Mouse (Mus musculus) G1E (cell line): Measurements from ENCODE around the gene Ppm1h. TPM values are rescaled to one million over a fixed set of nuclear protein-coding genes. Genes with fewer than 3 reads are reported as not detected.

Experiments used
- ATAC-seq: 2 replicates; pipeline ENCODE4 v1.8.0; 2016; ENCODE audit warnings: mild to moderate bottlenecking; ENCODE audit not compliant: insufficient number of reproducible peaks, poor library complexity, low FRiP score, severe bottlenecking; ENCODE audit errors: extremely low read depth
- DNase-seq: peaks from one replicate; pipeline ENCODE4 v3.0.0; 2012; ENCODE audit warnings: low spot score
- H3K27me3 ChIP-seq: 2 replicates; pipeline ENCODE4 v1.6.1; 2012; ENCODE audit warnings: mild to moderate bottlenecking, low read length, inconsistent platforms; ENCODE audit not compliant: insufficient read depth
- H3K36me3 ChIP-seq: replicated peaks from 2 replicates; pipeline ENCODE3; 2012; ENCODE audit warnings: mild to moderate bottlenecking, inconsistent platforms
- H3K4me1 ChIP-seq: 2 replicates; pipeline ENCODE4 v1.6.1; 2012; ENCODE audit warnings: low read depth, low read length, inconsistent platforms, mixed read lengths; ENCODE audit not compliant: insufficient read depth
- H3K4me3 ChIP-seq: 2 replicates; pipeline ENCODE4 v1.5.1; 2012; ENCODE audit warnings: low read depth, mild to moderate bottlenecking, inconsistent platforms, low read length, moderate library complexity, mixed read lengths
- H3K9me3 ChIP-seq: replicated peaks from 2 replicates; pipeline ENCODE4 v1.6.1; 2012; ENCODE audit warnings: inconsistent platforms
- CTCF ChIP-seq: IDR thresholded peaks from 2 replicates; pipeline ENCODE4 v1.5.1; 2012; ENCODE audit warnings: low read depth, low read length, inconsistent platforms, mixed read lengths
- GATA1 ChIP-seq: IDR thresholded peaks from 2 replicates; pipeline ENCODE4 v1.6.1; 2012; ENCODE audit warnings: borderline replicate concordance, low read length, inconsistent platforms, mixed read lengths
- GATA2 ChIP-seq: IDR thresholded peaks from 2 replicates; pipeline ENCODE4 v1.6.1; 2012; ENCODE audit warnings: low read depth, low read length, inconsistent platforms, borderline replicate concordance
- POLR2AphosphoS5 ChIP-seq: IDR thresholded peaks from 2 replicates; pipeline ENCODE4 v1.6.1; 2012; ENCODE audit warnings: low read depth, low read length, inconsistent platforms; ENCODE audit not compliant: insufficient replicate concordance
- TAL1 ChIP-seq: conservative IDR thresholded peaks from 2 replicates; pipeline ENCODE4 v1.6.1; 2012; ENCODE audit warnings: low read depth, low read length, inconsistent platforms, mixed read lengths
- polyA plus RNA-seq: library from polyadenylated mRNA; stranded (reverse); fragments of >175 nt; gene quantifications from 2 replicates; pipeline ENCODE4 v1.2.3, GENCODE M21; 2012
- total RNA-seq, 2 experiments: library from RNA; stranded (forward) in 1 of 2; stranded (reverse) in 1 of 2; fragments of 200-1000 nt in 1 of 2; fragments of >200 nt in 1 of 2; fragmentation: Nextera tagmentation in 1 of 2; gene quantifications; 2 replicates each; pipeline ENCODE4 v1.2.3; 2014 to 2017

The Ppm1h gene
- total and polyA plus RNA-seq, 3 experiments = 0.27 TPM; not detected in 2

- TF ChIP-seq GATA1 (no peak), CTCF (no peak), POLR2AphosphoS5 (no peak), GATA2 (no peak)
Observed at GRCm38 (mm10) chr10:122851267-122852160, 173.0 kb downstream of the Ppm1h start.

DNA sequence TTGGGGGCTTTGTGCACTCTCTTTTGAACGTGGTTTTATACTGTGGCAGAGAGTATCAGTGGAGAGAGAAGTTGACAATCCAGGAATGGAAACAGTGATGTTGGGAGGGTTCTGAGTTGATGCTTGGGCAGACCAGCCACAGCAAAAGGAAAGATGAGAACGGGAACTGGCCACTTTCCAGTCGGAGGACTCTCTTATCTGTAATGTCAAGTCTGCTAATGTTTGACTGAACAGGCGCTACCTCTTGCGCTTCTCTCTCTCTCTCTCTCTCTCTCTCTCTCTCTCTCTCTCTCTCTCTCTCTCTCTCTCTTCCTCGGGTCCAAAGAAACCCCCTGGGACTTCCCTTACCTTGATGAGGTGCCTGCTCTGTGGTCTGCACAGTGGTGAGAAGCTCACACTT is 176.0 kb downstream of the Ppm1h start:
- TF ChIP-seq POLR2AphosphoS5 (no peak), TAL1 (no peak), GATA2 (no peak), GATA1 (no peak), CTCF (no peak)
- no peak for DNase-seq
- H3K27me3 ChIP-seq = no peaks in the 10 kb centered on the region
- peaks cover 51% of the 10 kb centered on the region for H3K9me3 ChIP-seq
- no peak overlapping the region for H3K4me3 ChIP-seq
- no peaks in the 10 kb centered on the region for H3K4me1 ChIP-seq
- ATAC-seq = no peak
- H3K36me3 ChIP-seq = no peaks in the 10 kb centered on the region

More at GRCm38 (mm10) chr10:122851267-122852160, 173.0 kb downstream of the Ppm1h start:
- peaks cover 54% of the 10 kb centered on the region for H3K9me3 ChIP-seq
- no peak for ATAC-seq
- H3K36me3 ChIP-seq = no peaks in the 10 kb centered on the region
- no peak overlapping the region for H3K4me3 ChIP-seq
- DNase-seq = no peak
- no peaks in the 10 kb centered on the region for H3K27me3 ChIP-seq
- no peaks in the 10 kb centered on the region for H3K4me1 ChIP-seq

DNA sequence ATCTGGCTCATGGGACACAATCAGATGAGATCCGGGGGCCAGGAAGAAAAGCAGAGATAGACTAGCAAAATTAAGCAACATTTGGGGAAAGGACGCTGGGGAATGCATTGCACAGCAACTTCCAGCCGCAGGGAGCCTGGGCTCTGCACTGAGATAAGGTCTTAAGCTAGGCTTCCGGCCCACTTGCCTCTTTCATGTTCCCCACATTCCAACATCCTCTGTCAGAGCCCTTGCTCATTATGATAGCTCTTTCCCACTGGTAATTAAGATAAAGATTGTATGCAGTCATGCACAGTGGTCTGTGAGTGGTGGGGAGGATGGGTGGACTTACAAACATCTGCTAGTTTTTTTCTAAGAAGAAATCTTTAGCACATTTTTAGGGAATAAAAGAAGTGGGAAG is 176.6 kb downstream of the Ppm1h start:
- DNase-seq (no peak), ATAC-seq (no peak)
- Histone ChIP-seq H3K27me3 (no peaks in the 10 kb centered on the region), H3K4me1 (no peaks in the 10 kb centered on the region), H3K36me3 (no peaks in the 10 kb centered on the region), H3K4me3 (no peak overlapping the region), H3K9me3 (peaks cover 53% of the 10 kb centered on the region)
- TF ChIP-seq GATA1 (no peak), TAL1 (no peak), POLR2AphosphoS5 (no peak), GATA2 (no peak), CTCF (no peak)

- Histone ChIP-seq H3K36me3 (no peaks in the 10 kb centered on the region), H3K27me3 (no peaks in the 10 kb centered on the region), H3K4me3 (no peak overlapping the region), H3K9me3 (peaks cover 51% of the 10 kb centered on the region), H3K4me1 (no peaks in the 10 kb centered on the region)
- no peak for TF ChIP-seq TAL1
- ATAC-seq = no peak
- no peak for DNase-seq
Observed at GRCm38 (mm10) chr10:122856040-122856764, 177.6 kb downstream of the Ppm1h start.

DNA sequence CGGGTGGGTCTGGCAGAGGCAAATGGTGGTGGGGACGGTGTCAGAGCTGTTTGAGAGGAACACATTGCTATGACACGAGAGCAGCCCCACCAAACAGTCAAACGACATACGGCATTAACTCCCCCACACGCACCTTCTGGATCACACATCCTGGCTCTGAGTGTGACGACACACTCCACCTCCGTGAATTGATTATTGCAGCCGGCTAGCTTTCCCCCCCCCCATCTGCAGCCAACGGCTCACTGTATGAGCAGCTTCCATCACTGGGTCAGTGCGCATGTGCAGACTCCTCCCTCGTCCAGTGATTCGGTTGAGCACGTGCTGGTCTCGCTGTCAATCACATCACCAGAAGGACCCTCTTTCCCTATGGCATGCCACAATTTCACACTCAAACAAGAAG is 178.6 kb downstream of the Ppm1h start:
- TF ChIP-seq GATA1 = no peak
- TF ChIP-seq CTCF = no peak
- TF ChIP-seq GATA2 = no peak
- TF ChIP-seq POLR2AphosphoS5 = no peak
- TF ChIP-seq TAL1 = no peak

DNA sequence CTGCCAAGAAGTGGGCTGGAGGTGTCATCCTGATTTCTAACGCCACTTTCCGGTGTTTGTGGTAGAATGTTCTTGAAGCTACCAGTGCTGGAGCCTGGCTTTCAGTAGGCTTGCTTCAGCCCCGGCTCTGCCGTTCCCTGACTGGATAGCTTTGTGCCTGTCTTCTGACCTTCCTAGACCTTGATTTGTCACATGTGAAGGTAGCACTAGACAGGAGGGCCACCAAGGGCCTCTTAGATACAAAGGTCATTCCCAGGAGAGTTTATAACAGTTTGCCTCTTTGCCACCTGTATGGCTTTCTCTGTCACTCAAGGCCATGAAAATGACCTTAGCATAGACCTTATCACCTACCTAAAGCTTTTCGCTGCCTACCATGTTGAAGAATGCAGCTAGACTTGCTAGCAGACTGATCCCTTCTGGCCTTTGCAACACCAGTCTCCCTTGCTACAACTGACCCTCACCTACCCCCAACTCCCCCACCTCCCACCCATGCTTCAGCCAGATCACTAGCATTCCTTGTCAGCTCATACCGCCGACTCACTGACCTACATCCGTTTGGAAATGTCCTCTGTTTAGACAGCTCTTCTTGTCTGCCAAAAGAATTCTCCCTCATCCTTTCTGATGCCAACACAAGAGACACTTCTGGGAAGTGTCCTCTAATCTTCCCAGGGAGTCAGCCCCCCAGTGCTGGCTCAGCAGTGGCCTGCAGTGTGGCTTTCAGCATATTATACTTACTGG is 180.5 kb downstream of the Ppm1h start:
- no peak for TF ChIP-seq TAL1
- TF ChIP-seq POLR2AphosphoS5 = no peak
- TF ChIP-seq GATA2 = no peak
- no peak for TF ChIP-seq CTCF
- TF ChIP-seq GATA1 = no peak
- Histone ChIP-seq H3K36me3 (no peaks in the 10 kb centered on the region), H3K9me3 (peaks cover 58% of the 10 kb centered on the region), H3K4me1 (no peaks in the 10 kb centered on the region), H3K27me3 (no peaks in the 10 kb centered on the region), H3K4me3 (no peak overlapping the region)
- DNase-seq (no peak), ATAC-seq (no peak)

More for the DNA sequence above, 178.6 kb downstream of the Ppm1h start:
- no peaks in the 10 kb centered on the region for H3K27me3 ChIP-seq
- no peak for ATAC-seq
- peaks cover 49% of the 10 kb centered on the region for H3K9me3 ChIP-seq
- no peaks in the 10 kb centered on the region for H3K36me3 ChIP-seq
- no peaks in the 10 kb centered on the region for H3K4me1 ChIP-seq
- DNase-seq = no peak
- no peak overlapping the region for H3K4me3 ChIP-seq
